Comparison of ENCODE assay signal across 11 mouse cellular contexts in the genomic region with DNA sequence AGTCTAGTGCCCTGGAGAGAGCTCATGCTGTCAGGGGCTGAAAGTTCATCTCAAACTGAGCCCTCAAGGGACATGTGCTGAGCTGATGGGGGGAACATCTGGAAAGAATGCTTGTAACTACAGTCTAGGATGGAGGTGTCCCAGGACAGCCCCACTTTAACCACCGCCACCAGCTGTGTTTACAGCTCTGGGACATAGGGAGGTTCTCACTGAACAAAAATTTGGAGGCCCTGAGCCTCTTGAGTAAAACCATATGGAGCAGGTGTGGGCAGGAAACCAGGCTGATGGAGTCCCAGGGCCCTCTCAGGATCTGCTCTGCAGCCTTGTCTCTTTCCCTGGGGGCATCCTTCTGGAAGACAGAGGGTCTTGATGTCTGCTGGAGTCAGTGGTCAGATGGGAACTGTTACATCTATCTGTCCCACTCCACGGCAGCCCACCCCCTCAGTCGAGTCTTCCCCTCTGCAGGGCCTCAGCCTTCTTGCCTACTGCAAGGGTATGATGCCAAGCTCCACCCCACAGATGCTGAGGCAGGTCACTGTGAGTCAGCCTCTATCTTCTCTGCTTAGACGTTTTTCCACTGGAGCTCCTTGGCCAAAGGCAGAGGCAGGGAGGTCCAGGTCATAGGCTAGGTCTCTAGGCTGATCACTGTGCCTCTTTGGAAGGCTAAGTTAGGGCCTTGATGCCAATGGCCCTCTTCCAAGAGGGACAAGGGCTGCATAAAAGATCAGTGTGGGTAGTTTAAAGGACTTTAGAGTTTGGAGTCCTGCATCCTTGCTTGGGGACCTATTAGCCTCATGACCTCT. TPM values are rescaled to one million over a fixed set of nuclear protein-coding genes. Genes with fewer than 3 reads are reported as not detected.
DNase-seq lines count a peak whose midpoint lies in the region; ATAC-seq lines count a peak whose summit lies in the region.
"Had no signal": no experiment of that assay in that cellular context is flagged by ENCODE, and none has a peak within 500 bp of the region (broad histone marks: within the 10 kb centered on the region; RNA-seq: fewer than 3 reads in every experiment).

No protein-coding gene starts in this region.

- H3K27ac ChIP-seq in kidney, embryonic 14.5 days (ENCODE audit: low read depth, low read length): no peak overlapping the region
- peak overlapping the region; percentile 66 for H3K27ac ChIP-seq in limb, embryonic 10.5 days
- H3K27ac ChIP-seq in forebrain, embryonic 14.5 days (ENCODE audit: low read depth, low read length): no peak overlapping the region
- H3K27ac ChIP-seq: kidney, postnatal 0 days; neural tube, embryonic 13.5 days had no signal

- H3K4me3 ChIP-seq in kidney, embryonic 14.5 days (ENCODE audit: low read length): no peak overlapping the region
- no peak overlapping the region for H3K4me3 ChIP-seq in limb, embryonic 10.5 days
- H3K4me3 ChIP-seq in forebrain, embryonic 14.5 days (ENCODE audit: low read depth, low read length): no peak overlapping the region
- H3K4me3 ChIP-seq: megakaryocyte, embryonic 14.5 days; neural tube, embryonic 13.5 days had no signal

- H3K36me3 ChIP-seq in kidney, embryonic 14.5 days (ENCODE audit: control insufficient read depth, insufficient read depth, low read length): no peaks in the 10 kb centered on the region
- no peaks in the 10 kb centered on the region for H3K36me3 ChIP-seq in limb, embryonic 10.5 days
- H3K36me3 ChIP-seq in forebrain, embryonic 14.5 days (ENCODE audit: control insufficient read depth, insufficient read depth, low read length): no peaks in the 10 kb centered on the region
- H3K36me3 ChIP-seq: neural tube, embryonic 13.5 days had no signal

- no peak for ATAC-seq in kidney, embryonic 14.5 days (ENCODE audit: low FRiP score, low TSS enrichment)
- no peak for ATAC-seq in activated CD4-positive, CD25-positive, alpha-beta regulatory T cell, adult 4 months
- no peak for ATAC-seq in forebrain, embryonic 14.5 days

- H3K4me2 ChIP-seq in kidney, embryonic 14.5 days (replicated peaks; ENCODE audit: low read depth, low read length): no peak overlapping the region
- H3K4me2 ChIP-seq in forebrain, embryonic 14.5 days (ENCODE audit: low read length): no peak overlapping the region
- H3K4me2 ChIP-seq: neural tube, embryonic 13.5 days had no signal

- peak; percentile 7 for DNase-seq in kidney, adult 9 months
- DNase-seq in adrenal gland, postnatal 36 days: peak; percentile 57 to 63
- peak; percentile 33 for DNase-seq in fibroblast of lung, adult 2 months (ENCODE audit: low read depth)
- DNase-seq in limb, embryonic 10.5 days (ENCODE audit: low spot score): peak; percentile 61
- DNase-seq in forebrain, embryonic 14.5 days (ENCODE audit: low spot score): no peak

- H3K9me3 ChIP-seq in kidney, embryonic 14.5 days (ENCODE audit: control insufficient read depth, low read length): no peaks in the 10 kb centered on the region
- H3K9me3 ChIP-seq in limb, embryonic 10.5 days (replicated peaks): no peaks in the 10 kb centered on the region
- no peaks in the 10 kb centered on the region for H3K9me3 ChIP-seq in forebrain, embryonic 14.5 days (replicated peaks; ENCODE audit: control insufficient read depth, low read length)
- H3K9me3 ChIP-seq: megakaryocyte, embryonic 14.5 days; neural tube, embryonic 13.5 days had no signal

- 61% methylated on average over 4 of the region's 4 CpGs for WGBS in kidney, embryonic 14.5 days
- WGBS in limb, embryonic 10.5 days: 32% methylated on average over 4 of the region's 4 CpGs
- 69% methylated on average over 4 of the region's 4 CpGs for WGBS in forebrain, embryonic 14.5 days

- peaks cover 13% of the 10 kb centered on the region; the same call in 1 of the 2 replicates for H3K4me1 ChIP-seq in kidney, embryonic 14.5 days (ENCODE audit: control insufficient read depth, insufficient read depth, low read length)
- H3K4me1 ChIP-seq in limb, embryonic 10.5 days: peaks cover 51% of the 10 kb centered on the region
- peaks cover 24% of the 10 kb centered on the region for H3K4me1 ChIP-seq in forebrain, embryonic 14.5 days (ENCODE audit: control insufficient read depth, insufficient read depth, low read length)
- H3K4me1 ChIP-seq: megakaryocyte, embryonic 14.5 days had no signal

- H3K9ac ChIP-seq in kidney, embryonic 14.5 days (ENCODE audit: low read depth, low read length): no peak overlapping the region
- no peak overlapping the region for H3K9ac ChIP-seq in forebrain, embryonic 14.5 days (ENCODE audit: low read length)
- H3K9ac ChIP-seq: neural tube, embryonic 13.5 days had no signal

- no peaks in the 10 kb centered on the region for H3K27me3 ChIP-seq in kidney, embryonic 14.5 days (ENCODE audit: control insufficient read depth, insufficient read depth, low read length)
- peaks cover 35% of the 10 kb centered on the region for H3K27me3 ChIP-seq in limb, embryonic 10.5 days (ENCODE audit: low read depth, poor library complexity, severe bottlenecking)
- no peaks in the 10 kb centered on the region for H3K27me3 ChIP-seq in forebrain, embryonic 14.5 days (replicated peaks; ENCODE audit: control insufficient read depth, insufficient read depth, low read length)

RNA-seq across cellular contexts. Expression of a gene that starts 26.8 kb away (rescaled TPM):
- 0.09 and 0.57 TPM in 2 replicates for polyA plus RNA-seq in kidney, embryonic 14.5 days (2014; fragmentation: Nextera tagmentation; extraction: Ambion mirVana)
- total RNA-seq in adrenal gland, postnatal 36 days (2021): under 1 TPM in 1 of 2 experiments, not detected in 1; 0.99 TPM
- polyA plus RNA-seq in limb, embryonic 10.5 days (2016; fragmentation: Nextera tagmentation; extraction: Ambion mirVana): 0.26 and 0.34 TPM in 2 replicates
- not detected for polyA plus RNA-seq in activated CD4-positive, CD25-positive, alpha-beta regulatory T cell, adult 4 months (2017; shearing (Covaris generic))
- 0.48 and 1.1 TPM in 2 replicates for polyA plus RNA-seq in forebrain, embryonic 14.5 days (2014; fragmentation: Nextera tagmentation; extraction: Ambion mirVana)
- total RNA-seq: gastrocnemius, postnatal 4 days had no signal

RNA-seq across cellular contexts. Expression of a gene that starts 28.2 kb away (rescaled TPM):
- polyA plus RNA-seq in kidney, embryonic 14.5 days (2014; fragmentation: Nextera tagmentation; extraction: Ambion mirVana): 25.7 and 39.2 TPM in 2 replicates
- total RNA-seq in adrenal gland, postnatal 36 days (2021): 1 to 10 TPM; 1.2 to 2.1 TPM
- polyA plus RNA-seq in limb, embryonic 10.5 days (2016; fragmentation: Nextera tagmentation; extraction: Ambion mirVana): 45.3 and 59.9 TPM in 2 replicates
- polyA plus RNA-seq in activated CD4-positive, CD25-positive, alpha-beta regulatory T cell, adult 4 months (2017; shearing (Covaris generic)): 1 to 10 TPM; 3.1 to 3.8 TPM
- polyA plus RNA-seq in forebrain, embryonic 14.5 days (2014; fragmentation: Nextera tagmentation; extraction: Ambion mirVana): 9.9 and 11.1 TPM in 2 replicates
